Mouse (Mus musculus): Measurements from ENCODE around the gene Lsamp. TPM values are rescaled to one million over a fixed set of nuclear protein-coding genes. Genes with fewer than 3 reads are reported as not detected.

Lsamp gene
- polyA plus RNA-seq, 1 experiment from 2014 or later, result 0.04 TPM

- Histone ChIP-seq H3K4me3 (ENCODE audit: low read depth, low read length) (no peak overlapping the region), H3K27ac (ENCODE audit: low read depth) (no peak overlapping the region), H3K36me3 (replicated peaks; ENCODE audit: insufficient read depth, low read length) (no peaks in the 10 kb centered on the region), H3K9me3 (ENCODE audit: low read length) (no peaks in the 10 kb centered on the region), H3K9ac (replicated peaks) (no peak overlapping the region), H3K4me2 (ENCODE audit: low read depth, low read length) (no peak overlapping the region), H3K4me1 (ENCODE audit: insufficient read depth) (no peaks in the 10 kb centered on the region), H3K27me3 (ENCODE audit: insufficient read depth, low read length) (no peaks in the 10 kb centered on the region)
- TF ChIP-seq EP300 (IDR thresholded peaks at IDR 0.05; ENCODE audit: low read depth) (no peak), CTCF (IDR thresholded peaks at IDR 0.05; ENCODE audit: low read depth) (no peak)
- no peak for ATAC-seq
- DNase-seq, result no peak
- WGBS (ENCODE audit: insufficient replicate concordance), result 49% methylated on average over 7 of the region's 7 CpGs
Observed at GRCm38 (mm10) chr16:41408850-41409249, 1424.7 kb downstream of the Lsamp start.

DNA sequence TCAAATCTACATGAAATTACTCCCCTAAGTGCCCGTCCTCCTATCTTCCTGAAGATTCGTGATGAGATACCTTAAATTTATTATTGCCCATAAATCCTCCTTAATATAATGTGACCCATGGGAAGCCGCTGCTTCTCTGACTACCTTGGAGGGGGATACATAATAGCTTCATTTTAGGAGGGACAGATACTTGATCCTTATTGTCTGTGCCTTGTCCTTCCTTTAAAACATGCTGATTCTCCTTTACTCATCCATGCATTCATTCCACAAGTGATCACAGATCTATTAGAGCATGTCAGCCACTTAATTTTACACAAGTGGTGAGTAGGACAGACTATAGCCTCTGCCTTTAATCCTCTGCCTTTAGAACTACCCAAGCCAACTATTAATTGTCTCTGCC is 1426.5 kb downstream of the Lsamp start:
- Histone ChIP-seq H3K4me2 (ENCODE audit: low read depth, low read length) (no peak overlapping the region), H3K4me1 (ENCODE audit: insufficient read depth) (no peaks in the 10 kb centered on the region), H3K4me3 (ENCODE audit: low read depth, low read length) (no peak overlapping the region), H3K36me3 (replicated peaks; ENCODE audit: insufficient read depth, low read length) (no peaks in the 10 kb centered on the region), H3K27ac (ENCODE audit: low read depth) (no peak overlapping the region), H3K27me3 (ENCODE audit: insufficient read depth, low read length) (no peaks in the 10 kb centered on the region), H3K9me3 (ENCODE audit: low read length) (no peaks in the 10 kb centered on the region), H3K9ac (replicated peaks) (no peak overlapping the region)
- TF ChIP-seq EP300 (IDR thresholded peaks at IDR 0.05; ENCODE audit: low read depth) (no peak), CTCF (IDR thresholded peaks at IDR 0.05; ENCODE audit: low read depth) (no peak)
- WGBS (ENCODE audit: insufficient replicate concordance), result 77% methylated on average over 3 of the region's 3 CpGs
- no peak for ATAC-seq
- DNase-seq, result no peak

DNA sequence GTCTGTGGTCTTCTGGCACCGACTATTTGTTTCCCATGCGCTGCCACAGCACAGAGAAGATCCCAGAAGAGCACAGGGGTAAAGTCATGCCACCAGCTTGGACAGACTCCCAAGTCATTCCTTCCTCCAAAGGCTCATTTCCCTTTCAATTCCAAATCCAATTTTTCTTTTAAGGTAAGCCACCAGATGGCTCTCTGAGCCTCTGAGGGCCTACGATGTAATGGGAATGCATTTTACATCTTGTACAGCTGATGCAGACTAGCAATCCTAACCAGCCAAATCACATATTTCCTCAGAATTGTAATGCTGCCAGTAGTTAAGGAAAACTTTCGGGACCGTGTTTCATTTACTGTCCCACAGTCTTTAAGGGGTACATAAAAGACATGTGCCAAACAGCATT is 1433.2 kb downstream of the Lsamp start:
- no peaks in the 10 kb centered on the region for H3K27me3 ChIP-seq (ENCODE audit: insufficient read depth, low read length)
- DNase-seq (no peak), ATAC-seq (no peak)
- no peaks in the 10 kb centered on the region for H3K9me3 ChIP-seq (ENCODE audit: low read length)
- H3K36me3 ChIP-seq (replicated peaks; ENCODE audit: insufficient read depth, low read length), result no peaks in the 10 kb centered on the region
- H3K4me2 ChIP-seq (ENCODE audit: low read depth, low read length), result no peak overlapping the region
- 73% methylated on average over 5 of the region's 5 CpGs for WGBS (ENCODE audit: insufficient replicate concordance)
- TF ChIP-seq CTCF (IDR thresholded peaks at IDR 0.05; ENCODE audit: low read depth) (no peak), EP300 (IDR thresholded peaks at IDR 0.05; ENCODE audit: low read depth) (no peak)
- H3K27ac ChIP-seq (ENCODE audit: low read depth), result no peak overlapping the region
- no peak overlapping the region for H3K4me3 ChIP-seq (ENCODE audit: low read depth, low read length)
- H3K9ac ChIP-seq (replicated peaks), result no peak overlapping the region
- H3K4me1 ChIP-seq (ENCODE audit: insufficient read depth), result no peaks in the 10 kb centered on the region

- no peak for ATAC-seq
- TF ChIP-seq EP300 (IDR thresholded peaks at IDR 0.05; ENCODE audit: low read depth), result no peak
- TF ChIP-seq CTCF (IDR thresholded peaks at IDR 0.05; ENCODE audit: low read depth), result no peak
Observed at GRCm38 (mm10) chr16:41467391-41467790, 1483.2 kb downstream of the Lsamp start.

DNA sequence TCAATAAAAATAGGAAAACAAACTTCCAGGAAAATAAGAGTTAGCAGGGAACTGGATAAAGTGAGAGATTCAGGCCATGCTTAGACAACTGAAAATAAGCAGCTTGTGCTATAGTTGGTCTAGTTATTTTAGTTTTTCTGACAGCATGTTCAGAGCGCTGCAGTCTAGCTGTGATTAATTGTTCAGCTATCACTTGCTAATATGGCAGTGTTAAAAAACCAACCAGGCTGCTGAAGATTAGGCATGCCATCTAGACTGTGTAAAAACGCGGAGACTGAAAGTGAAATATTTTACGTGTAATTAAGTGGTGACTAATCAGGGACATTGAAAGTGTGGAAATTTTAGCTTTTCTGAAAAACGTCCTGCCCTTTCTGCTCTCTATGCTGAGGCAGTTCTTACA is 1494.5 kb downstream of the Lsamp start:
- ATAC-seq, result no peak
- WGBS (ENCODE audit: insufficient replicate concordance), result 68% methylated on average over 5 of the region's 5 CpGs

More at GRCm38 (mm10) chr16:41467391-41467790, 1483.2 kb downstream of the Lsamp start:
- Histone ChIP-seq H3K9ac (replicated peaks) (no peak overlapping the region), H3K27me3 (ENCODE audit: insufficient read depth, low read length) (no peaks in the 10 kb centered on the region), H3K4me2 (ENCODE audit: low read depth, low read length) (no peak overlapping the region), H3K27ac (ENCODE audit: low read depth) (no peak overlapping the region), H3K36me3 (replicated peaks; ENCODE audit: insufficient read depth, low read length) (no peaks in the 10 kb centered on the region), H3K4me1 (ENCODE audit: insufficient read depth) (no peaks in the 10 kb centered on the region), H3K9me3 (ENCODE audit: low read length) (no peaks in the 10 kb centered on the region), H3K4me3 (ENCODE audit: low read depth, low read length) (no peak overlapping the region)
- no peak for DNase-seq
- 75% methylated on average over 2 of the region's 2 CpGs for WGBS (ENCODE audit: insufficient replicate concordance)

DNA sequence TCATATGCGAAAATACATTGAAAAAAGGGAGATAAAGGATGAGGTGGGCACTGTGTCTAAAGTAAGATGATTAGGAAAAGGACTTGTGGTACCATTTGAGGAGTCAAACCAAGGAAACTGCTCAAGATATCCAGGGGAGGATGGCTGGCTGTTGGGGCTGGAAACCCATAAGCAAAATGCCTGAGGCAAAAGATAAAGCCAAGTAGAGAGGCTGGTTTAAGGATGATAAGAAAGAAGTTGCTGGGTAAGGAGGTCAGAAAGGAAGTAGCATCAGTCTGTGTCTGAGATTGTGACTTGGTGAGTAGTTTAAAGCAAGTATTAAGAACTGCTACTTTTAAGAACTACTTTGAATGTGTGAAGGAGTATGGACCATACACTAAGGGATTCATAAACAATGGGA is 1497.7 kb downstream of the Lsamp start:
- Histone ChIP-seq H3K27ac (ENCODE audit: low read depth) (no peak overlapping the region), H3K9ac (replicated peaks) (no peak overlapping the region), H3K36me3 (replicated peaks; ENCODE audit: insufficient read depth, low read length) (no peaks in the 10 kb centered on the region), H3K27me3 (ENCODE audit: insufficient read depth, low read length) (no peaks in the 10 kb centered on the region), H3K9me3 (ENCODE audit: low read length) (no peaks in the 10 kb centered on the region), H3K4me1 (ENCODE audit: insufficient read depth) (no peaks in the 10 kb centered on the region), H3K4me2 (ENCODE audit: low read depth, low read length) (no peak overlapping the region), H3K4me3 (ENCODE audit: low read depth, low read length) (no peak overlapping the region)
- TF ChIP-seq CTCF (IDR thresholded peaks at IDR 0.05; ENCODE audit: low read depth) (no peak), EP300 (IDR thresholded peaks at IDR 0.05; ENCODE audit: low read depth) (no peak)
- DNase-seq (no peak), ATAC-seq (no peak)
- WGBS (ENCODE audit: insufficient replicate concordance), result 60% methylated on average over 1 of the region's 1 CpGs

More for the DNA sequence above, 1494.5 kb downstream of the Lsamp start:
- no peak overlapping the region for H3K4me2 ChIP-seq (ENCODE audit: low read depth, low read length)
- TF ChIP-seq EP300 (IDR thresholded peaks at IDR 0.05; ENCODE audit: low read depth), result no peak
- no peak for TF ChIP-seq CTCF (IDR thresholded peaks at IDR 0.05; ENCODE audit: low read depth)
- no peak overlapping the region for H3K9ac ChIP-seq (replicated peaks)
- H3K4me1 ChIP-seq (ENCODE audit: insufficient read depth), result no peaks in the 10 kb centered on the region
- no peak overlapping the region for H3K4me3 ChIP-seq (ENCODE audit: low read depth, low read length)
- DNase-seq, result no peak
- no peak overlapping the region for H3K27ac ChIP-seq (ENCODE audit: low read depth)
- no peaks in the 10 kb centered on the region for H3K36me3 ChIP-seq (replicated peaks; ENCODE audit: insufficient read depth, low read length)
- no peaks in the 10 kb centered on the region for H3K9me3 ChIP-seq (ENCODE audit: low read length)
- no peaks in the 10 kb centered on the region for H3K27me3 ChIP-seq (ENCODE audit: insufficient read depth, low read length)
